In genomic region chrX:152918212-152918611, GRCm38 (mm10) we compare ENCODE assay signal across 9 mouse cellular contexts.
DNase-seq lines count a peak whose midpoint lies in the region; ATAC-seq and TF ChIP-seq lines count a peak whose summit lies in the region.
"Had no signal": no experiment of that assay in that cellular context is flagged by ENCODE, and none has a peak within 500 bp of the region (broad histone marks: within the 10 kb centered on the region; RNA-seq: fewer than 3 reads in every experiment).

No protein-coding gene starts in this region.

- peak; percentile 66 for TF ChIP-seq CTCF in cortical plate, adult 2 months (IDR thresholded peaks at IDR 0.05; ENCODE audit: extremely low read depth, insufficient read depth, low read length)

- peak; percentile 51; the same call in 1 of the 2 replicates for ATAC-seq in megakaryocyte, adult 5-6 weeks (ENCODE audit: poor library complexity, severe bottlenecking)
- no peak for ATAC-seq in activated CD4-positive, CD25-positive, alpha-beta regulatory T cell, adult 4 months

- peak; percentile 56 for DNase-seq in ES-CJ7 (ENCODE audit: low read depth, low spot score)
- DNase-seq in adipocyte (ENCODE audit: low spot score), result peak; percentile 50
- peak; percentile 19 for DNase-seq in heart, adult 8-10 months (ENCODE audit: low spot score)
- DNase-seq in layer of hippocampus, postnatal 14 days (ENCODE audit: low spot score in 2 of 2), result peak; percentile 55 to 61
- peak; percentile 24 to 50 for DNase-seq in spleen, adult 18-20 months

- H3K4me3 ChIP-seq in cortical plate, adult 2 months (ENCODE audit: insufficient read depth, low read length), result no peak overlapping the region
- H3K4me3 ChIP-seq: limb, embryonic 12.5 days had no signal

- TF ChIP-seq POLR2A in cortical plate, adult 2 months (IDR thresholded peaks at IDR 0.05; ENCODE audit: extremely low read depth, insufficient read depth, low read length), result no peak

- H3K27ac ChIP-seq in cortical plate, adult 2 months (ENCODE audit: insufficient read depth, low read length), result no peak overlapping the region
- H3K27ac ChIP-seq: limb, embryonic 12.5 days had no signal

- H3K4me1 ChIP-seq in cortical plate, adult 2 months (ENCODE audit: control insufficient read depth, insufficient read depth, low read length), result no peaks in the 10 kb centered on the region
- H3K4me1 ChIP-seq: limb, embryonic 12.5 days had no signal
